Mouse (Mus musculus): ENCODE data around the gene Apold1. TPM values are rescaled to one million over a fixed set of nuclear protein-coding genes. Genes with fewer than 3 reads are reported as not detected.

Gene Apold1
- polyA plus RNA-seq, 1 experiment from 2014 or later, result 9.1 TPM

DNA sequence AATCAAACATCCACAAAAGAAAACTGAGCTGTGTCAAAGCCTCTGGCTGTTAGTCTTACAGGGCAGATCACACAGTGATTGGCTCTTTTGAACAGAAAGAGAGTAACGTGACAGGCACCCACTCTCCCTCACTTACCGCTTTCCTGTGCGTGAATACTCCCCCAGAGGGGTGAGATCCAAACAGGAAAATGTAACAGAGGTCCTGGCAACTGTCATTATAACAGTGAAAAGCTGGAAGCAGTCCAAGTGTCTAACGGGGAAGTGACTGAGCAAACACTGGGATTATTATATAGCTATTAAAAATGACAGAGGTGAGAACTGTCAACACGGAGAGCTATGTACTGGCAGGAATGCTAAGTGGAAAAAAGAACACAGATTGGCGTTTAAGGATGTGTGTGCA lies 4.9 kb upstream of the Apold1 start:
- Histone ChIP-seq H3K4me3 (ENCODE audit: control insufficient read depth in 1 of 2, insufficient read depth in 1 of 2, low read depth in 1 of 2, low read length in 2 of 2) (no peak overlapping the region), H3K9me3 (ENCODE audit: control insufficient read depth, low read length) (no peaks in the 10 kb centered on the region), H3K4me1 (ENCODE audit: control insufficient read depth in 2 of 2, insufficient read depth in 2 of 2, low read length in 2 of 2) (peaks cover 3 to 5% of the 10 kb centered on the region in 2 experiments; a peak in 2 of 4 replicates), H3K27me3 (ENCODE audit: control insufficient read depth, insufficient read depth, low read length) (no peaks in the 10 kb centered on the region), H3K36me3 (ENCODE audit: control insufficient read depth, insufficient read depth, low read length) (no peaks in the 10 kb centered on the region), H3K27ac (replicated peaks in 1 of 2; ENCODE audit: control insufficient read depth in 1 of 2, insufficient read depth in 1 of 2, low read depth in 2 of 2, low read length in 2 of 2) (no peak overlapping the region), H3K4me2 (ENCODE audit: low read length) (no peak overlapping the region), H3K9ac (ENCODE audit: low read length) (no peak overlapping the region)
- ATAC-seq (ENCODE audit: insufficient number of reproducible peaks, insufficient read depth, low FRiP score, low read depth), result no peak
- WGBS, result 20% methylated on average over 6 of the region's 6 CpGs

- H3K9me3 ChIP-seq (ENCODE audit: control insufficient read depth, low read length), result no peaks in the 10 kb centered on the region
- WGBS, result 2% methylated on average over 62 of the region's 62 CpGs
- H3K4me3 ChIP-seq (ENCODE audit: control insufficient read depth in 1 of 2, insufficient read depth in 1 of 2, low read depth in 1 of 2, low read length in 2 of 2), result peak overlapping the region; percentile 62 to 67
- 0 out of 2 replicates have a peak, but pooled peaks cover 5% of the 10 kb centered on the region for H3K27me3 ChIP-seq (ENCODE audit: control insufficient read depth, insufficient read depth, low read length)
- no peaks in the 10 kb centered on the region for H3K36me3 ChIP-seq (ENCODE audit: control insufficient read depth, insufficient read depth, low read length)
- H3K9ac ChIP-seq (ENCODE audit: low read length), result peak overlapping the region; percentile 77
- peaks cover 10 to 12% of the 10 kb centered on the region in 2 experiments; a peak in 3 of 4 replicates for H3K4me1 ChIP-seq (ENCODE audit: control insufficient read depth in 2 of 2, insufficient read depth in 2 of 2, low read length in 2 of 2)
- H3K4me2 ChIP-seq (ENCODE audit: low read length), result peak overlapping the region; percentile 82
- peak; percentile 75 for ATAC-seq (ENCODE audit: insufficient number of reproducible peaks, insufficient read depth, low FRiP score, low read depth)
- H3K27ac ChIP-seq (replicated peaks in 1 of 2; ENCODE audit: control insufficient read depth in 1 of 2, insufficient read depth in 1 of 2, low read depth in 2 of 2, low read length in 2 of 2), result peak overlapping the region in 1 of 2 experiments; percentile 68; a peak in 2 of 4 replicates
Observed at GRCm38 (mm10) chr6:134983529-134984370, 2.2 kb downstream of the Apold1 start.

DNA sequence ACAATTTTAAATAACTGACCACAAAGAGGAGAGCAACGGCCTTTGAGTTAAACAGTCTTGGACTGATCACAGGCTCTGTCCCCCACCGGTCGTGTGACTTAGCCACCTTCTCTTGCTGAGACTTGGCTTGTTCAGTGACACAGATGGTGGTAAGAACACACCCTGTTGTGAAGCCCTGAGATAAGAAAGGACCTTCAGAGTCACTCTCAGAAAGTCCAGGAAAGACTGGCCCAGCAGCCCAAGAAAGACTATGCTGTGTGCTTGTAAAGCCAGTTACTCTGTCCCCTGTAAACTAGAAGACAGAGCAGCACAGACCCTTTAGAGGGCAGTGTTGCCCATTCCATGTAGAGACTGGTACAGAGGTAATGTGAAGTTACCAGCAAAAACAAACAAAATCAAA lies 3.2 kb downstream of the Apold1 start:
- H3K4me1 ChIP-seq (ENCODE audit: control insufficient read depth in 2 of 2, insufficient read depth in 2 of 2, low read length in 2 of 2), result peaks cover 10 to 12% of the 10 kb centered on the region in 2 experiments; a peak in 3 of 4 replicates
- 45% methylated on average over 3 of the region's 3 CpGs for WGBS
- 0 out of 2 replicates have a peak, but pooled peaks cover 5% of the 10 kb centered on the region for H3K27me3 ChIP-seq (ENCODE audit: control insufficient read depth, insufficient read depth, low read length)
- H3K9ac ChIP-seq (ENCODE audit: low read length), result peak overlapping the region; percentile 77
- 0 out of 4 replicates have a peak overlapping the region, but pooled peaks of 1 of the 2 experiments have one; percentile 6 for H3K27ac ChIP-seq (replicated peaks in 1 of 2; ENCODE audit: control insufficient read depth in 1 of 2, insufficient read depth in 1 of 2, low read depth in 2 of 2, low read length in 2 of 2)
- peak overlapping the region; percentile 62 to 67; a peak in 2 of 4 replicates for H3K4me3 ChIP-seq (ENCODE audit: control insufficient read depth in 1 of 2, insufficient read depth in 1 of 2, low read depth in 1 of 2, low read length in 2 of 2)
- no peaks in the 10 kb centered on the region for H3K9me3 ChIP-seq (ENCODE audit: control insufficient read depth, low read length)
- H3K4me2 ChIP-seq (ENCODE audit: low read length), result peak overlapping the region; percentile 82
- ATAC-seq (ENCODE audit: insufficient number of reproducible peaks, insufficient read depth, low FRiP score, low read depth), result no peak
- H3K36me3 ChIP-seq (ENCODE audit: control insufficient read depth, insufficient read depth, low read length), result no peaks in the 10 kb centered on the region

DNA sequence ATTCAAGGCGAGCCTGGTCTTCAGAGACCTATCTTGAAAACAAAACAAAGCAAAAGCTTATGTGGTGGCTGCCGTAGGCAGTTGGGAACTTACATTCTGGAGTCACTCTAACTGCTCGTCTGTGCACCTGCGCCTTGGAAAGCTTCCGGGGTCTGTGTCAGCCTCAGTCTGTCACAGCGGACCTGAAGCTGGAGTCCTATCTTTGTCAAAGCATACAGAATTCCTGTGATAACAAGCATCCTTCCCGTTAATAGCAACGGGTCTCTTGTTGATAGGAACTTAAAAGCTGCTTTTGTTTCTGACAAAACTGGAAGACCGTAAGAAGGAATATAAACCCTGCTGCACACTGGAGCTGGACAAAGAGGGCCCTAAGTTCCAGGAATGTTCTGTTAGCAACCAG lies 6.9 kb downstream of the Apold1 start:
- peaks cover 5 to 8% of the 10 kb centered on the region in 2 experiments; a peak in 2 of 4 replicates for H3K4me1 ChIP-seq (ENCODE audit: control insufficient read depth in 2 of 2, insufficient read depth in 2 of 2, low read length in 2 of 2)

DNA sequence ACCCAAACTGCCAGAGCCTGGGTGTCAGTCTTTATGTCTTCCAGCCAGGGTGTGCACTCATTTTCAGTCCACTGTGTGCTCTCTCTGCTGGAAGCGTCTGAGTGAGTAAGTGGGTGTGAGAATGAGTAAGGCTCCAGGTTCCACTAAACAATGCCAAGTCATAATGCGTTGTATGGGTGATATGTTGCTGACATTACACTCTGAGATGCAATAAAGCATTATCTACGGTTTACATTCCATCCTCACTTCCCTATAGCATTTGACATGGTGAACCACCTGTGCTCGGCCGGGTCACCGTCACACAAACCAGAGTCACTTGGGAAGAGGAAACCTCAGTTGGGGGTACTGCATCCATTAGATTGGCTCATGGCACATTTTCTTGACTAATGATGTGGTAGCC lies 9.2 kb downstream of the Apold1 start:
- no peaks in the 10 kb centered on the region for H3K36me3 ChIP-seq (ENCODE audit: control insufficient read depth, insufficient read depth, low read length)
- no peak overlapping the region for H3K4me2 ChIP-seq (ENCODE audit: low read length)
- ATAC-seq (ENCODE audit: insufficient number of reproducible peaks, insufficient read depth, low FRiP score, low read depth), result no peak
- no peaks in the 10 kb centered on the region for H3K27me3 ChIP-seq (ENCODE audit: control insufficient read depth, insufficient read depth, low read length)
- no peak overlapping the region for H3K9ac ChIP-seq (ENCODE audit: low read length)
- H3K4me3 ChIP-seq (ENCODE audit: control insufficient read depth in 1 of 2, insufficient read depth in 1 of 2, low read depth in 1 of 2, low read length in 2 of 2), result no peak overlapping the region
- no peak overlapping the region for H3K27ac ChIP-seq (replicated peaks in 1 of 2; ENCODE audit: control insufficient read depth in 1 of 2, insufficient read depth in 1 of 2, low read depth in 2 of 2, low read length in 2 of 2)
- no peaks in the 10 kb centered on the region for H3K9me3 ChIP-seq (ENCODE audit: control insufficient read depth, low read length)
- WGBS, result 80% methylated on average over 6 of the region's 6 CpGs
- peaks cover 4 to 6% of the 10 kb centered on the region in 2 experiments; a peak in 2 of 4 replicates for H3K4me1 ChIP-seq (ENCODE audit: control insufficient read depth in 2 of 2, insufficient read depth in 2 of 2, low read length in 2 of 2)

More for the DNA sequence above, 6.9 kb downstream of the Apold1 start:
- ATAC-seq (ENCODE audit: insufficient number of reproducible peaks, insufficient read depth, low FRiP score, low read depth), result no peak
- Histone ChIP-seq H3K27ac (replicated peaks in 1 of 2; ENCODE audit: control insufficient read depth in 1 of 2, insufficient read depth in 1 of 2, low read depth in 2 of 2, low read length in 2 of 2) (no peak overlapping the region), H3K9ac (ENCODE audit: low read length) (no peak overlapping the region), H3K27me3 (ENCODE audit: control insufficient read depth, insufficient read depth, low read length) (no peaks in the 10 kb centered on the region), H3K9me3 (ENCODE audit: control insufficient read depth, low read length) (no peaks in the 10 kb centered on the region), H3K36me3 (ENCODE audit: control insufficient read depth, insufficient read depth, low read length) (no peaks in the 10 kb centered on the region), H3K4me2 (ENCODE audit: low read length) (no peak overlapping the region), H3K4me3 (ENCODE audit: control insufficient read depth in 1 of 2, insufficient read depth in 1 of 2, low read depth in 1 of 2, low read length in 2 of 2) (no peak overlapping the region)
- 30% methylated on average over 9 of the region's 9 CpGs for WGBS

- no peaks in the 10 kb centered on the region for H3K36me3 ChIP-seq (ENCODE audit: control insufficient read depth, insufficient read depth, low read length)
- H3K9me3 ChIP-seq (ENCODE audit: control insufficient read depth, low read length), result no peaks in the 10 kb centered on the region
- no peak overlapping the region for H3K4me3 ChIP-seq (ENCODE audit: control insufficient read depth in 1 of 2, insufficient read depth in 1 of 2, low read depth in 1 of 2, low read length in 2 of 2)
- no peaks in the 10 kb centered on the region for H3K27me3 ChIP-seq (ENCODE audit: control insufficient read depth, insufficient read depth, low read length)
- no peak for ATAC-seq (ENCODE audit: insufficient number of reproducible peaks, insufficient read depth, low FRiP score, low read depth)
- no peak overlapping the region for H3K4me2 ChIP-seq (ENCODE audit: low read length)
- no peak overlapping the region for H3K9ac ChIP-seq (ENCODE audit: low read length)
- WGBS, result 40% methylated on average over 12 of the region's 12 CpGs
- no peak overlapping the region for H3K27ac ChIP-seq (replicated peaks in 1 of 2; ENCODE audit: control insufficient read depth in 1 of 2, insufficient read depth in 1 of 2, low read depth in 2 of 2, low read length in 2 of 2)
- H3K4me1 ChIP-seq (ENCODE audit: control insufficient read depth in 2 of 2, insufficient read depth in 2 of 2, low read length in 2 of 2), result peaks cover 0 to 6% of the 10 kb centered on the region in 2 experiments; a peak in 1 of 4 replicates
Observed at GRCm38 (mm10) chr6:134994031-134994651, 12.6 kb downstream of the Apold1 start.

DNA sequence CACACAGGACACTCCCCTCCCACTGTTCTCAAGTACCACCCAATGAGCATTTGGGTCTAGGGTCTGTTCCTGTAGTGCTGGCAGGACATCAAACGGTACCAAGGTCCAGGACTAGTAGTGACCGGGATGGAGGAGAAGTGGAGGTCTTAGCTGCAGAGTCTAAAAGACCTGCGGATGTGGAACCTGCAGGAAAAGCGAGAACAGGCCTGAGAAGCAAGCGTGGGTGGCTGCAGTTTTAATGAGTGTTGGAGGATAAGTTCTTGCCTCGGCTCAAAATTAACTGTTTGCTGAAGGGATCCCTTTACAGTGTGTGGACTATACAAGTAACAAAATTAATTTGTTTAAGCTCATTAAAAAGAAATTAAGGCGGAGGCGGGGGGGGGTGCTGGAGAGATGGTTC lies 13.5 kb downstream of the Apold1 start:
- no peak overlapping the region for H3K9ac ChIP-seq (ENCODE audit: low read length)
- WGBS, result 72% methylated on average over 8 of the region's 8 CpGs
- no peaks in the 10 kb centered on the region for H3K9me3 ChIP-seq (ENCODE audit: control insufficient read depth, low read length)
- H3K27me3 ChIP-seq (ENCODE audit: control insufficient read depth, insufficient read depth, low read length), result no peaks in the 10 kb centered on the region
- H3K4me2 ChIP-seq (ENCODE audit: low read length), result no peak overlapping the region
- no peak overlapping the region for H3K4me3 ChIP-seq (ENCODE audit: control insufficient read depth in 1 of 2, insufficient read depth in 1 of 2, low read depth in 1 of 2, low read length in 2 of 2)
- no peak overlapping the region for H3K27ac ChIP-seq (replicated peaks in 1 of 2; ENCODE audit: control insufficient read depth in 1 of 2, insufficient read depth in 1 of 2, low read depth in 2 of 2, low read length in 2 of 2)
- ATAC-seq (ENCODE audit: insufficient number of reproducible peaks, insufficient read depth, low FRiP score, low read depth), result no peak
- H3K36me3 ChIP-seq (ENCODE audit: control insufficient read depth, insufficient read depth, low read length), result no peaks in the 10 kb centered on the region
- peaks cover 0 to 6% of the 10 kb centered on the region in 2 experiments; a peak in 1 of 4 replicates for H3K4me1 ChIP-seq (ENCODE audit: control insufficient read depth in 2 of 2, insufficient read depth in 2 of 2, low read length in 2 of 2)

Measured in heart, embryonic 14.5 days (tissue).